Mouse (Mus musculus) CD8-positive naive resting alpha-beta T cell, adult 2 months (primary cell): ENCODE results near the gene Tbata.

Experiments
- DNase-seq, 2 experiments: peaks; one replicate each; pipeline ENCODE4 v3.0.0; 2022; ENCODE audit warnings: low read depth in 2 of 2, low spot score in 2 of 2

The Tbata gene

DNA sequence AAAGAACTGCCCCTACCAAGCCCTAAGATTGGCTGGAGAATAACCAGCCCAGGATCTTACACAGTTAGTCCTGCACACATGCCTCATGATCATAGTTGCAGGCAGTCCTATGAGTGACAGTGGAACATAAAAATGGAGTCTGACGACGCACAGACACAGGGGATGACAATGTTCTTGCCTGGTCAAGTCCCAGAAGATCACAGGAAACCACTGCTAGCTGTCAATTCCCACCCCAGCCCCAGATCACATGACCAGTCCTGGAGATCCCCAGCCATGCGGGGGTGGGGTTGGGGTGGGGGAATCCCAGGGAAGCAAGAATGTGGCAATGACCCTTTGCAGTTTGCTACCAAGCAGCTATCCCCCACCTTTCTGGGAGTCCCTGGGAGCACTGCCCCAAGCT is 32.2 kb downstream of the Tbata start:
- DNase-seq, result no peak

DNA sequence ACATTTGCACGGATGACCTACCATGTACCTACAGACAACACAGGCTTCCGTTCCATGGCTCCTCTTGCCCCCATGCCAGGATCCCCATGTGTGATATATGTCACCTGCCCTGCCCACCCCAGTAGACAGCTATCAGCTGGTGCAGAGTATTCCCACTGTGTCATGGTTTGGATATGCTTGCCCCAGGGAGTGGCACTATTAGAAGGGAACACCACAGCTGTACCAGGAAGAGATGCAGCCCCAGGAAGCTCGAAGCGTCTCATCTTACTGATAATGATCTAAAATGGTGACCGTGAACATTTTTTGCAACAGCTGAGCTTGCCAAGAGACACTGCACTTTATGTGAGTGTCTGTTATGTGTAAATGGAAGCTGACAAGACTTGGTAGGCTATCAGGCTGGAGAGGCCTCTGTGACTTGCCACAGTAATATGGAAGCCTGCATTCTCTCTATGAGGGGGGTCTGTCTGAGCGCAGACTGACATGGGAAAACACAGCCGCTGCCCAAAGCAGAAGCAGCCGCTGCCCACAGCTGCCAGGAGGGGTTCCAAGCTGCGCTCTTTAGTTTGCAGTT is 36.4 kb downstream of the Tbata start:
- no peak for DNase-seq

DNA sequence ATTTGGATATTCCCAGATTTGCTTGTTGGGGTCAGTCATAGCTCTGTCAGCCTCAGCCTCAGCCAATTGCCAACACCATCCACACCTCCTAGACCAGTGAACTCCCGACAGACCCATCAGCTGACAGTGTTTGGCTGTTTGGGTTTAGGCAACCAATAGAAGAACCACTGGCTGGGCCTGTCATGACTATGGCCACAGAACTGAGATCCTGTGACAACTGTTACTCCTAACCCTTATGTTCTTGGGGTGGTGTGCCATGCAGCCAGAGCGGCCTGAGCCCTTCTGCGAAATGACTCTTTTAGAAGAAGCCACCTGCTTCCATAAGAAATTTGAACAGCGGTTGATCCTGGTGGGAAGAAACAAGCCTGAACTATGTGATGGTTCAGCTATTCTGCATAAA is 39.4 kb downstream of the Tbata start:
- no peak for DNase-seq

DNA sequence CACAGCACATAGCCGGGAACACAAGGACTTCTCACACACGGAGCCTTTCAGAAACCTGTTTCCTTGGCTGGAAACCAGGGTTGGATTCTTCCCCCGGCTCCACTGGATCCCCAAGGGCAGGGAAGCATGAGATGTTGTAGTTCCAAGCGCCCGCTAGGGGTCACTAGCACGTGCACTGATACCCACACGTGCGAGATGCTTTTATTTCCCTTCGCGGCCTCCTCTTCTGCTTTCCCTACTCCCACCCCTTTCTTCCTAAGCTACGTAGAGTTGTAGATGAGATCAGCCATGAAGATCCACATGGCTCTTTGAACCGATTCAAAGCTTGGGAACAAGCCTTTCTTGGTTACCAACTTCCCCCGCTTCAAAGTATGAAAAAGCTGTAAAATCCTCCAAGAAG is 40.0 kb downstream of the Tbata start:
- DNase-seq, result peak; percentile 39 to 54

DNA sequence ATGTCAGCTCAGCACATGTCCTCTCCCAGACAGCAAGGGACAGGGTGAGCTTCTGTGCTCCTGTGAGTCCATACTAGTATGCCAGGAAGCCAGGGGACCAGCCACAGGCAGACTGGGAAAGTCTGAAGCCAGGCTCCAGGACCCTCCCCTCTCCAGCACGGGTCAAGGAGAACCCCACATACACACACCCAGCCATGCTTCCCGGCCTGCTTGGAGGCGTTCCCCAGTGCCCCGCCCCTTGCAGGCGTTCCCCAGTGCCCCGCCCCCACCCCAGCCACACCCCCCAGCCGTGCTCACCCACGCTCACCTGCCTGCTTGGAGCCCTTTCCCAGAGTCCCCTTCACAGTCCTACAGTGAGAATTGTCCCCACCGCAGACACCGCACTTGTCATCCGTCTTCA is 41.1 kb downstream of the Tbata start:
- no peak for DNase-seq

DNA sequence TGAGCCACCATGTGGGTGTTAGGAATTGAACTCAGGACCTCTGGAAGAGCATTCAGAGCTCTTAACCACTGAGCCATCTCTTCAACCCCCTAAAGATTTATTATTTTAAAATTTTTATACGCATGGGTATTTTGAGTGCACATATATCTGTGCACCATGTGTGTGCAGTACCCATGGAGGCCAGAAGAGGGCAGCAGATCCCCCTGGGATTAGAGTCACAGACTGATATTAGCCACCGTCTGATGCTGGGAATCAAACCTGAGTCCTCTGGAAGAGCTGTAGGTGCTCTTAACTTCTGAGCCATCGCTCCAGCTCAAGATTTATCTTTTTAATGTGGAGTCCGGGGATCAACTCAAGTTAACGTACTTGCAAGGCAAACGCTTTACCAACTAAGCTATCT is 43.9 kb downstream of the Tbata start:
- no peak for DNase-seq

DNA sequence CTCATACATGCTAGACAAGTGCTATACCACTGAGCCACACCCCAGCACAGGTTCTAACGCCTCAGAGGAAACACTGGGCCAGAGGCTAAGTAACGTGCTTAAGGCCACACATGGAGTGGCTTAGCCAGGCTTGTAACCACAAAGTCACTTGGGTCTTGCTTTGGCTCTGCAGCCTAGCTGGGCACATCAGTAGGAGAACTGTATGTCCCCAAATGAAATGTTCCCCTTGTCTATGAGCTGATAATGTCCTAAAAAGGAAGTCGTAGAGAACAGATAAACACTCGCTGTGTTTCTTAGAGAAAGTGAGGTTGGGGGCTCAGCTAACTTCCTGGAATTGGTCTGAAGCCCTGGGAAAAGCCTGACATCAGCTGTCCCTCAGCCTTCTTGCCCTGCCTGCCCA is 44.4 kb downstream of the Tbata start:
- no peak for DNase-seq

DNA sequence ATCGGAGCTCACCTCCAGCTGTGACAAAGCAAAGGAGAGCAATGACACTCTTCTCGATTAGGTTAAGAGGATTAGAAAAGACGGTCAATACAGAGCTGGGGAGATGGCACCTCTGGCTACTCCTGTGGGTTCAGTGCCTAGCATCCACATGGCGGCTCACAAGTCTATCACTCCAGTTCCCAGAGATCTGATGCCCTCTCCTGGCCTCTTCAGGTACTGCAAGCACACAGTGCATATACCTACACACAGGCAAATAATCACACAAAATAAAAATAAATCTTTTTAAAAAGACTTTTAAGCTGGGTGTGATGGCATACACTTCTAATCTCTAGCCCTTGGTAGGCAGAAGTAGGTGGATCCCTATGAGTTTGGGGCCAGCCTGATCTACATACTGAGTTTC is 47.6 kb downstream of the Tbata start:
- no peak for DNase-seq

DNA sequence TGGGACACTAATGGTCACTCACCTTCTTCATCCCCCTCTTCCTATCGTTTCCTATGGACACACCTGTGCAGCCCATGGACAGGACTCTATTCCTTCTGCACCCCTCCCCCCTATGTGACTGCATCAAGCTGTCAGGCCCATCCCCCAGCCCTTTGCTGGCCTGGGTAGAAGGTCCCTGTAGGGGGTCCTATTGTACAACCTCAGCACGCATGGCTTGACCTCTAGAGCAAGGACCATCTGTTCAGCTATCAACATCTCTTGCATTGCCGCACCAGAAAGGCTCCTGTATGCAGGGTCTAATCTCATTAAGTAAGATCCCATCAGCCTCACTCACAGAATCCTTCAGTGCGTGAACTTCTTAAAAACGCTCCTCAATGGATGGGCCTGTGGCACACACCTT is 53.9 kb downstream of the Tbata start:
- DNase-seq, result no peak

DNA sequence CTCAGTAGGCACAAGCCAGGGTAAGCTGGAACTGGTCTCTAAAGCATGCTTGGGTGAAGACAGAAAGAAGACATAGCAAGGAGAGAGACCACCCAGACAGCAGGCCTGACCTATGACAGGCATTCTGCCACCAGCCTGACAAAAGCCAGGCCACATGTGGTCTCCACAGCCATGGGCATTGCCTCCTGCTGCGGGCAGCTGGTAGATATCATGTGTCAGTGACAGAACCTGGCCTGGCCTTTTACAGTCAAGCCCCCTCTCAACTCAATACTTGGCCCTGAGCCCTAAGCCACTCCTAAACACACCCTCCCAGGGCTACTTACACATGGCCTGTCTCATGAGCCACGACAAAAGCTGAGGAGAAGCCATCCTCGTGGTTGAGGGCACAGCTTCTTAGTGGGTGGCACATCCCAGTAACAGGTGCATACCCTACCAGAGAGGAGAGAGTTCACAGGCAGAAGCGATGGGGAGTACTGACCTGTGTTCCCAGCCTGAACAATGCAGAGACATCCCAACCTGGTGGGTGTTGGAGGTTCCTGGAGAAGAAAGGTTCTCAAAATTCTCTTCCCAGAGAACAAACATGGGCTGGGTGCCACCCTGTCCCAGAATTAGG is 55.1 kb downstream of the Tbata start:
- DNase-seq, result no peak

DNA sequence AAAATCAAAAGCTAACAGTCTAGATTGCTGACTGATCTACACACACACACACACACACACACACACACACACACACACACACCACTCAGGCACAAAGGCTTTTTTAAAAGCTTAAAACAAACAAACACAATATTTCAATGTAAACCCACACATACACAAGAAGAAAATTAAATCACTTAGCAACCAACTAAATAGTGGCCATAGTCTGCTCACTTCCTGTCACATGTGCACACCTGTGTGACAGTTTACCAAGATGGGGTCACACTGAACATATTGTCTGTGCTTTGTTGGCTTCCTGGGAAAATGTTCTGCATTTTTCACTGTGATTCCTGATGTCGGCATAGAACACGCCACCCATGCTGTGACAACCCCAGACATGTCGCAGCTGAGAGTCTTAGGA is 60.0 kb downstream of the Tbata start:
- DNase-seq, result peak in 1 of 2 experiments; percentile 11

DNA sequence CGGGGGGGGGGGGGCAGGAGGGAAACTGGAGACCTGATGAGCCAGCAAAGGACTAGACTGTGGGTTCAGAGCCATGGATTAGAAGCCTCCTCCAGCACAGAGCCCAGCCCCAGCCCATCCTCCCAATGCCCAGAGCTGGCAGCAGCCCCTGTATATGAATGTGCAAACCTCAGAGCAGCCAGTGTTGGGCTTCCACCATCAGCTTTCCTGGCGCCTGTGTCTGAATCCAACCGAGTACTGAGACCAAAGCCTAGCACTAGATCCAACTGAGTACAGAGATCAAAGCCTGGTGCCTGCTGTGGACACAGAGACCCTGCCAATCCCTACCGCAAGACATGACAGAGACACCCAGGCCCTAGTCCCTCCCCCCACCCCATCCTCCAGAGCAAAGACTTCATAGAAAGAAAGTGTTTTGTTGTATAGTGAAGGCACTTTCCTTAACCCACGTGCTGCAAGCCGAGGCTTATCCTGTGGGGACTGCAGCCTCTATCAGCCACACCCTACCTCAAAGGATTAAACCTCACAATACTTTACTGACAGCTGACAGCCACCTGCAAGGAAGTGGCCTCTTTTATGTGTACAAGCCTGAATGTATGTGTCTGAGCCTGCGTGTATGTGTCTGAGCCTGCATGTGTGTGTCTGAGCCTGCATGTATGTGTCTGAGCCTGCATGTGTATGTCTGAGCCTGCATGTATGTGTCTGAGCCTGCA is 61.3 kb downstream of the Tbata start:
- DNase-seq, result peak; percentile 67 to 71

DNA sequence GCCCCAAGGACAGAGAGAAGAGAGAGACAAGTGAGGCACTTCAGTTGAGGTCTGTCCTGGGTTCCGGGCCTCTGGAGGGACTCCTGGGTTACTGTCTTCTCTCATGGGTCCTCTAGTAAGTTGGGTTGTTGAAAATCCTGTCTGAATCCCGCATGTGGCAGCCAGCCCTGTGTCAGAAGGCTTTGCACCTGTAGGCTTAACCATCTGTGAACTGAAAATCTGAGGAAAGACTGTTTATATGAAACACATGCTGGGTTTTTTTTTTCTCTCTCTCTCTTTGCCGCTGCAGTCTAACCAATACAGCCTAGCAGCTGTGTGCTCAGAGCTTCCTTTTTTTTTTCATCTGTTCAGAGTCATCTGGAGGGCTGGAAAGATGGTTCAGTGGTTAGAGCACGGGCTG is 62.6 kb downstream of the Tbata start:
- no peak for DNase-seq

DNA sequence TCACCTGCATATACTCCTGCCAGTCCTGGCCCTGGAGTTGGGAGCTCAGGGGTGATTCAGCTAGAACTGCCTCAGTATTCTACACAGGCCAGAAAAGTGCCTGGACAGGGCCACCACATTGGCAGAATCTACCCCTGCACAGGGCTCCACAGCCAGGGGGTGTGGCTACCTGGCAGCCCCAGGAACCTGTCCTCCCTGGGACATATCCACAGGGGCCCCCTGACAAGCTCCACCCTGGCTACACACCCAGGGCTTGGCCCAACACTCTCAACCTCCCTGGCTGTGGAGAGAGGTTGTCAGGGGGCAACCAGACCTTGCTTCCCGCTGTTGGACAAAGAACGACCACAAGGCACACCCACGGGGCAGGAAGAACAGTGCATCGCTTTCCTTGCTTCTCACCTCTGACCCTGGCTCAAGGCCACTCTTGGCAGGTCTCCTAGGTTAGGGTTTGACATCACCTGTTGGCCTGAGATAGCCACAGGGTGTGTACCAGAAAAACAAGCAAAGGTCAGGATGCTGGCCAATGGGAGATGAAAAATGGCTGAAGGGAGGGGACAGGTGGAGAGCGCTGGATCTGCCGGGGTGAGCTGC is 64.0 kb downstream of the Tbata start:
- DNase-seq, result no peak

DNA sequence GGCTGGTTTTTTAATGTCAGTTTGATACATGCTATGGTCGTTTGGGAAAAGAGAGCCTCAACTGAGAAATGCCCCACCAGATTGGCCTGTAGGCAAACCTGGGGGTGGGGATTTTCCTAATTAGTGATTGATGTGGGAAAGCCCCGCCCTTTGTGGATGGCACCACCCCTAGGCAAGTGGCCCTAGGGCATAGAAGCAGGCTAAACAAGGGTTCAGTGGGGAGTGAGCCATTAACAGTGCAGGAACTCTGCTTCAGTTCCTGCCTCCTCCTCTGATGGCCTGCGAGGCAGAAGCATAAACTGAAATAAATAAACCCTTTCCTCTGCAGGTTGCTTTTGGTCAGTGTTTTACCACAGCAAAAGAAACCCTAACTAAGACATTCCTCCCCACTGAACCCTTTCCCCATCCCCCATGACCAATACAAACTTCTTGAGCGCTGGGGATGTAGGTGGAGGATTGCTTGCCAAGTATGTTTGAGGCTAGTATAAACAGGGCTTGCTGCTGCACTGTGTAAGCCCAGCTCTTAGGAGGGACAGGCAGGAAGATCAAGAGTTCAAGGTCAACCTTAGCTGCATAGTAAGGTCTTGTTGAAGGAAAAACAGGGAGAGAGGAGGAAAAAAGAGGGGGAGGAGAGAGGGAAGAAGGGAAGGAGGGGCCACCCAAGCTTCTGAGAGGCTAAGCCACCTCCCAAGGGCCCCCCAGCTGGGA is 65.1 kb downstream of the Tbata start:
- DNase-seq, result no peak

DNA sequence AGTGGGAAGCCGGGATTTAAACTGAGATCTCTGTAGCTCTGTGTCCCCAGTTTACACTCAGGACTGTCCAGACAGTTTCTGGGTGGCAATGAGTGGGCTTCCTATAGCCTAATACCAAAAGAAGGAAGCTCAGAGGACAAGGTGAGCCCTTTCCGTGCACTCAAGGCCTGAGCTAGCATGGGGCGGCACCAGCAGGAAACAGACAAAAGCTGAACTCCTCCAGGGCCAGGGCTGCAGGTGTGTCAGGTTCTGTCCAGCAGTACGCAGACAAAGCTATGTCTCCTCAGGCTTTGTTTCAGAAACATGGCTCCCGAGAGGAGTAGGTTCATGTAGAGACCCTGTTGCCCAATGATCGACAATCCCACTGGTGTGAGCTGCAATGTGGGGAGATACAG is 65.6 kb downstream of the Tbata start:
- DNase-seq, result no peak
